Mouse (Mus musculus) limb, embryonic 12.5 days (tissue): ENCODE data around the gene Entpd3. TPM values are rescaled to one million over a fixed set of nuclear protein-coding genes. Genes with fewer than 3 reads are reported as not detected.

ENCODE experiments used
- ATAC-seq: fragments of 200-750 bp; cut with Nextera tagmentation; 2 replicates; pipeline ENCODE4 v1.8.0; 2017; ENCODE audit warnings: low read depth, moderate TSS enrichment; ENCODE audit not compliant: insufficient number of reproducible peaks, insufficient read depth, low FRiP score, low TSS enrichment
- H3K27ac ChIP-seq: fragments of 300-500 bp; sonication (generic); 2 replicates; pipeline ENCODE4 v1.5.1; 2016; ENCODE audit warnings: mild to moderate bottlenecking, moderate library complexity
- H3K27me3 ChIP-seq: fragments of 300-500 bp; sonication (generic); 2 replicates; pipeline ENCODE4 v1.6.1; 2016; ENCODE audit warnings: mild to moderate bottlenecking, moderate library complexity
- H3K36me3 ChIP-seq: fragments of 300-500 bp; sonication (generic); 2 replicates; pipeline ENCODE4 v1.6.1; 2016; ENCODE audit warnings: mild to moderate bottlenecking, moderate library complexity
- H3K4me1 ChIP-seq: fragments of 300-500 bp; sonication (generic); replicated peaks from 2 replicates; pipeline ENCODE4 v1.6.1; 2016
- H3K4me2 ChIP-seq: fragments of 300-500 bp; sonication (generic); 2 replicates; pipeline ENCODE4 v1.6.1; 2016; ENCODE audit warnings: mild to moderate bottlenecking, moderate library complexity
- H3K4me3 ChIP-seq: fragments of 300-500 bp; sonication (generic); replicated peaks from 2 replicates; pipeline ENCODE4 v1.5.1; 2016; ENCODE audit warnings: mild to moderate bottlenecking
- H3K9ac ChIP-seq: fragments of 300-500 bp; sonication (generic); replicated peaks from 2 replicates; pipeline ENCODE4 v1.6.1; 2016; ENCODE audit warnings: mild to moderate bottlenecking, moderate library complexity
- H3K9me3 ChIP-seq: fragments of 300-500 bp; sonication (generic); 2 replicates; pipeline ENCODE4 v1.6.1; 2016; ENCODE audit warnings: mild to moderate bottlenecking, moderate library complexity
- WGBS: fragments of 180-500 bp; shearing (Covaris S2); methylation state at CpG from one replicate; pipeline ENCODE4 v1.1.7; 2016; 5-methylcytosine and 5-hydroxymethylcytosine counted together
- polyA plus RNA-seq: library from polyadenylated mRNA; unstranded; fragments of >200 nt; fragmentation: Nextera tagmentation; extraction: Ambion mirVana; gene quantifications from 2 replicates; pipeline ENCODE4 v1.2.1, GENCODE M21; 2016

The Entpd3 gene
- polyA plus RNA-seq, 1 experiment from 2014 or later, result 0.26 TPM

DNA sequence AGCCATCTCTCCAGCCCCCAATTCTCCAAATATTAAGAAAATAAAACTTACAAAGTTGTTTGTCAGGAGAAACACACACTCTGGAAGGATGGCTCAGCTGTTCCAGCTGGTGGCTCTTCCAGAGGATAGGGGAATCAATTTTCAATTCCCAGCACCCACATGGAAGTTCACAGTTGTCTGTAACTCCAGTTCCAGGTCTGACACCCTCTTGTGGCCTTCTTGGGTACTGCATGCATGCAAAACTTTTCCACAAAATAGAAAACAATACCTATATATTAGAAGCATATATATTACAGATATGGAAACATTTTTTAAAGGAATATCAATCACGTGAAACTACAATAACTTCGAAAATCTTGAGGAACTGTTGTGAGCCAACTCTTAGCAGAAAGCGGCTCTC, 27.8 kb upstream of the Entpd3 start:
- no peaks in the 10 kb centered on the region for H3K36me3 ChIP-seq
- WGBS, result 80% methylated on average over 3 of the region's 3 CpGs
- H3K4me3 ChIP-seq, result no peak overlapping the region
- peaks cover 3% of the 10 kb centered on the region; the same call in 1 of the 2 replicates for H3K9me3 ChIP-seq
- no peak overlapping the region for H3K9ac ChIP-seq
- no peak overlapping the region for H3K27ac ChIP-seq
- H3K27me3 ChIP-seq, result no peaks in the 10 kb centered on the region
- ATAC-seq, result no peak
- no peaks in the 10 kb centered on the region for H3K4me1 ChIP-seq
- H3K4me2 ChIP-seq, result no peak overlapping the region

- no peaks in the 10 kb centered on the region for H3K4me1 ChIP-seq
- no peak overlapping the region for H3K4me3 ChIP-seq
- H3K4me2 ChIP-seq, result no peak overlapping the region
- H3K36me3 ChIP-seq, result no peaks in the 10 kb centered on the region
- no peak overlapping the region for H3K27ac ChIP-seq
- H3K9ac ChIP-seq, result no peak overlapping the region
- H3K9me3 ChIP-seq, result no peaks in the 10 kb centered on the region
- no peak for ATAC-seq
- no peaks in the 10 kb centered on the region; the same call in 1 of the 2 replicates for H3K27me3 ChIP-seq
- WGBS, result 79% methylated on average over 8 of the region's 8 CpGs
Measured at GRCm38 (mm10) chr9:120516720-120517119, 22.9 kb upstream of the Entpd3 start.

DNA sequence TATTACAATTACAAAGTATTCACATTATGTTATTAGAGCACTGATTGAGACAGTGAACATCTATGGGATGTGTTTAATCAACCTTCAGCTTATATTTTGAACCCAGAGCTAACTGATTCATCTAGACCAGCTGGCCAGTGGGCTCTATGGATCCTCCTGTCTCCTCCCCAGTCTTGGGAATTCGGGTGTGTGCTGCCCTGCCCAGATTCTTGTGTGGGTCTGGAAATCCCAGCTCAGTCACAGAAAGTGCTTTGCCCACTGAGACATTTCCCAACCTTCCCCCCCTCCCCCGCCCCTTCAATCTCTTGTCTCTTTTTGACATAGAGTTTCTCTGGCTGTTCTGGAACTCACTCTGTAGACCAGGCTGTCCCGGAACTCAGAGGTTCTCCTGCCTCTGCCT, 20.7 kb upstream of the Entpd3 start:
- Histone ChIP-seq H3K4me2 (no peak overlapping the region), H3K4me3 (no peak overlapping the region), H3K9me3 (no peaks in the 10 kb centered on the region), H3K27ac (no peak overlapping the region), H3K9ac (no peak overlapping the region), H3K4me1 (no peaks in the 10 kb centered on the region), H3K27me3 (no peaks in the 10 kb centered on the region; the same call in 1 of the 2 replicates), H3K36me3 (no peaks in the 10 kb centered on the region)
- WGBS, result 78% methylated on average over 3 of the region's 3 CpGs
- ATAC-seq, result no peak

GRCm38 (mm10) chr9:120519469-120520125, 20.0 kb upstream of the Entpd3 start:
- no peaks in the 10 kb centered on the region for H3K9me3 ChIP-seq
- H3K27ac ChIP-seq, result no peak overlapping the region
- no peak overlapping the region for H3K9ac ChIP-seq
- 61% methylated on average over 19 of the region's 19 CpGs for WGBS
- no peak overlapping the region for H3K4me3 ChIP-seq
- H3K36me3 ChIP-seq, result no peaks in the 10 kb centered on the region
- H3K4me1 ChIP-seq, result no peaks in the 10 kb centered on the region
- ATAC-seq, result no peak
- no peak overlapping the region for H3K4me2 ChIP-seq
- H3K27me3 ChIP-seq, result no peaks in the 10 kb centered on the region; the same call in 1 of the 2 replicates

GRCm38 (mm10) chr9:120521161-120521560, 18.5 kb upstream of the Entpd3 start:
- Histone ChIP-seq H3K4me3 (no peak overlapping the region), H3K9ac (no peak overlapping the region), H3K4me1 (no peaks in the 10 kb centered on the region), H3K36me3 (no peaks in the 10 kb centered on the region), H3K27me3 (no peaks in the 10 kb centered on the region; the same call in 1 of the 2 replicates), H3K9me3 (no peaks in the 10 kb centered on the region), H3K27ac (no peak overlapping the region), H3K4me2 (no peak overlapping the region)
- WGBS, result 76% methylated on average over 1 of the region's 1 CpGs
- ATAC-seq, result no peak

GRCm38 (mm10) chr9:120527270-120527669, 12.3 kb upstream of the Entpd3 start:
- no peak for ATAC-seq

GRCm38 (mm10) chr9:120527919-120528318, 11.7 kb upstream of the Entpd3 start:
- Histone ChIP-seq H3K27ac (no peak overlapping the region), H3K4me3 (no peak overlapping the region), H3K27me3 (no peaks in the 10 kb centered on the region), H3K9ac (no peak overlapping the region), H3K4me1 (no peaks in the 10 kb centered on the region), H3K9me3 (0 out of 2 replicates have a peak, but pooled peaks cover 8% of the 10 kb centered on the region), H3K36me3 (no peaks in the 10 kb centered on the region), H3K4me2 (no peak overlapping the region)
- WGBS, result 91% methylated on average over 8 of the region's 8 CpGs
- ATAC-seq, result no peak

More at GRCm38 (mm10) chr9:120527270-120527669, 12.3 kb upstream of the Entpd3 start:
- 80% methylated on average over 4 of the region's 4 CpGs for WGBS
- Histone ChIP-seq H3K4me3 (no peak overlapping the region), H3K4me2 (no peak overlapping the region), H3K27me3 (no peaks in the 10 kb centered on the region), H3K36me3 (no peaks in the 10 kb centered on the region), H3K4me1 (no peaks in the 10 kb centered on the region), H3K9me3 (0 out of 2 replicates have a peak, but pooled peaks cover 2% of the 10 kb centered on the region), H3K27ac (no peak overlapping the region), H3K9ac (no peak overlapping the region)

DNA sequence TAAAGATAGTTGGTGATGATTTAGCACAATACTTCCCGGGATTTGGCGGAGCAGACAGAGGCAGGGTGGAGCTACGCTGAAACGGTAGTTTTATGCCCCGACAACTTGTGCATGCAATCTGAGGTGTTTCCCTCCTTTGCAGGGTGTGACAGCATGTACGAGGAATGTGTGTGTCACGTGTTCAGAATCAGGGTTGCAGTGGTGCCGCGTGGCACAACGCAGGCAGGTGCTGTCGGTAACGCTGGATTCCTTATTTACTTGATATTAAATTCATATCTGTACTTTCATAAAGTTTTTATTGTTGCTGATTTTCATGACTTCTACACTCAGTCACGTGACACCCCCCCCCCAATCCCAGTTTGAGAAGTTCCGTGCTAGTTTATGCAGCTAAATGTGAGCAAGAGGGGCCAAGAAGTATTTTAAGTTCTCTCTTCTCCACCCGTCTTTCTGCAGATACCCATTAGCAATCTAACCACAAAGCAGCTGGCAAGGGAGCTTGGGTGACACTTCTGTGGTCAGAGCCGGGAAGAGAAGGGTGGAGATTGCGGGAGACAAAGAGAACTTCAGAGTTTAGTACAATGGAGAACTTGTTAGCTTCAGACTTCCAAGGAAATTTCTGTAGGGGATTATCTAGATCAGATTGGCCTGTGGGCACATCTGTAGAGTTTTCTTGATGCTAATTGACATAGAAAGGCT, 10.7 kb upstream of the Entpd3 start:
- Histone ChIP-seq H3K4me1 (no peaks in the 10 kb centered on the region), H3K27me3 (no peaks in the 10 kb centered on the region), H3K4me3 (no peak overlapping the region), H3K4me2 (no peak overlapping the region), H3K27ac (no peak overlapping the region), H3K36me3 (no peaks in the 10 kb centered on the region), H3K9me3 (0 out of 2 replicates have a peak, but pooled peaks cover 13% of the 10 kb centered on the region), H3K9ac (no peak overlapping the region)
- 89% methylated on average over 17 of the region's 17 CpGs for WGBS
- ATAC-seq, result no peak

- Histone ChIP-seq H3K36me3 (no peaks in the 10 kb centered on the region), H3K9me3 (0 out of 2 replicates have a peak, but pooled peaks cover 16% of the 10 kb centered on the region), H3K27me3 (no peaks in the 10 kb centered on the region), H3K9ac (no peak overlapping the region), H3K4me2 (no peak overlapping the region), H3K27ac (no peak overlapping the region), H3K4me1 (no peaks in the 10 kb centered on the region), H3K4me3 (no peak overlapping the region)
- ATAC-seq, result no peak
- WGBS, result 90% methylated on average over 5 of the region's 5 CpGs
Measured at GRCm38 (mm10) chr9:120530471-120530870, 9.1 kb upstream of the Entpd3 start.

DNA sequence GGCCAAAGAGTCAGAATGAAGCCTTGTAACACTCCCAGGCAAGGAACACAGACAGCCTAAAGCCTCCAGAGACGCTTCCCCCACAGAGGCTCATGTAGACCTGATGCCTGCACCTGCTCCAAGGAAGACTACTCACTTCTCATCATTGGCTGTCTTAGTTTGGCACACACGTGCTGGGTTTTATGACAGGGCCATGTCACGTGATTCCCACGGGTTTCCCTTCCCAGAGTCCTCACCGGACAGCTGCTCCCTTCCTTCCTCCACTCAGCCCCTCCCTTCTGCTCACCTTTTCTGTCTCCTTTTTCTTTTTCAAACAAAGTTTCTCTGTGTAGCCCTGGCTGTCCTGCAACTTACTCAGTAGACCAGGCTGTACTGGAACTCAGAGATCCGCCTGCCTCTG, 7.6 kb upstream of the Entpd3 start:
- Histone ChIP-seq H3K4me1 (no peaks in the 10 kb centered on the region), H3K4me2 (no peak overlapping the region), H3K27me3 (no peaks in the 10 kb centered on the region), H3K36me3 (no peaks in the 10 kb centered on the region), H3K9ac (no peak overlapping the region), H3K27ac (no peak overlapping the region), H3K4me3 (no peak overlapping the region), H3K9me3 (0 out of 2 replicates have a peak, but pooled peaks cover 16% of the 10 kb centered on the region)
- 81% methylated on average over 6 of the region's 6 CpGs for WGBS
- no peak for ATAC-seq

GRCm38 (mm10) chr9:120532691-120533090, 6.9 kb upstream of the Entpd3 start:
- peaks cover 4% of the 10 kb centered on the region; the same call in 1 of the 2 replicates for H3K27me3 ChIP-seq
- no peak overlapping the region for H3K4me3 ChIP-seq
- H3K4me2 ChIP-seq, result no peak overlapping the region
- H3K36me3 ChIP-seq, result no peaks in the 10 kb centered on the region
- H3K27ac ChIP-seq, result no peak overlapping the region
- H3K4me1 ChIP-seq, result no peaks in the 10 kb centered on the region
- WGBS, result 88% methylated on average over 6 of the region's 6 CpGs
- ATAC-seq, result no peak
- no peak overlapping the region for H3K9ac ChIP-seq
- H3K9me3 ChIP-seq, result 0 out of 2 replicates have a peak, but pooled peaks cover 16% of the 10 kb centered on the region
